Mouse (Mus musculus): ENCODE measurements around the gene Mul1. TPM values are rescaled to one million over a fixed set of nuclear protein-coding genes. Genes with fewer than 3 reads are reported as not detected.

The Mul1 gene
- polyA plus RNA-seq, 1 experiment from 2014 or later, result 16.8 TPM

Other genes with a start within 250 kb of the Mul1 start
- 140 and 166 TPM in 2 replicates for gene Hp1bp3, start 218.4 kb upstream of the Mul1 start, polyA plus RNA-seq (2015; fragmentation: Nextera tagmentation; extraction: Ambion mirVana)
- gene Sh2d5, start 184.3 kb upstream of the Mul1 start, polyA plus RNA-seq (2015; fragmentation: Nextera tagmentation; extraction: Ambion mirVana), result 0.20 and 0.25 TPM in 2 replicates
- gene Kif17, start 184.2 kb upstream of the Mul1 start, polyA plus RNA-seq (2015; fragmentation: Nextera tagmentation; extraction: Ambion mirVana), result 2.9 and 3.0 TPM in 2 replicates
- gene Ddost, start 129.9 kb upstream of the Mul1 start, polyA plus RNA-seq (2015; fragmentation: Nextera tagmentation; extraction: Ambion mirVana), result 402 TPM in 2 replicates
- 44.1 and 49.4 TPM in 2 replicates for gene Pink1, start 108.4 kb upstream of the Mul1 start, polyA plus RNA-seq (2015; fragmentation: Nextera tagmentation; extraction: Ambion mirVana)
- 19.8 and 22.8 TPM in 2 replicates for gene Cda, start 66.7 kb upstream of the Mul1 start, polyA plus RNA-seq (2015; fragmentation: Nextera tagmentation; extraction: Ambion mirVana)
- 0.09 TPM in 1 of 2 replicates, not detected in the other for gene Fam43b, start 38.1 kb upstream of the Mul1 start, polyA plus RNA-seq (2015; fragmentation: Nextera tagmentation; extraction: Ambion mirVana)
- gene Camk2n1, start 19.6 kb downstream of the Mul1 start, polyA plus RNA-seq (2015; fragmentation: Nextera tagmentation; extraction: Ambion mirVana), result 2.5 and 2.9 TPM in 2 replicates
- 0.09 and 0.15 TPM in 2 replicates for gene Vwa5b1, start 201.2 kb downstream of the Mul1 start, polyA plus RNA-seq (2015; fragmentation: Nextera tagmentation; extraction: Ambion mirVana)